Mouse (Mus musculus) CH12.LX (cell line): ENCODE data around the gene March10. TPM values are rescaled to one million over a fixed set of nuclear protein-coding genes. Genes with fewer than 3 reads are reported as not detected.

Experiments used
- DNase-seq: peaks from one replicate; pipeline ENCODE4 v3.0.0-alpha.2; 2013; ENCODE audit errors: extremely low read depth
- H3K27ac ChIP-seq: 2 replicates; pipeline ENCODE4 v1.5.1; 2012; ENCODE audit warnings: low read depth, mild to moderate bottlenecking, control low read depth, moderate library complexity; ENCODE audit not compliant: insufficient read depth
- H3K27me3 ChIP-seq: replicated peaks from 2 replicates; pipeline ENCODE3; 2012; ENCODE audit warnings: inconsistent platforms
- H3K36me3 ChIP-seq, 2 experiments: replicated peaks in 1 of 2; 2 replicates each; pipeline versions ENCODE3 to v1.6.1; 2012; ENCODE audit warnings: inconsistent platforms in 1 of 2, low read length in 1 of 2, mild to moderate bottlenecking in 1 of 2, mixed read lengths in 1 of 2, moderate library complexity in 1 of 2; ENCODE audit not compliant: control insufficient read depth in 1 of 2, insufficient read depth in 1 of 2
- H3K4me1 ChIP-seq, 2 experiments: 2 replicates each; pipeline ENCODE4 v1.6.1; 2012; ENCODE audit warnings: inconsistent platforms in 1 of 2, moderate library complexity in 1 of 2; ENCODE audit not compliant: insufficient read depth in 2 of 2, control insufficient read depth in 1 of 2
- H3K4me2 ChIP-seq: 2 replicates; pipeline ENCODE4 v1.6.1; 2012; ENCODE audit warnings: low read depth, mild to moderate bottlenecking, control low read depth; ENCODE audit not compliant: poor library complexity, insufficient read depth, severe bottlenecking
- H3K4me3 ChIP-seq, 3 experiments: fragments of 150-350 bp in 1 of 3; sonication (generic) in 1 of 3; replicated peaks in 1 of 3; 2 replicates each; pipeline versions ENCODE3 to v1.5.1; 2011 to 2012; ENCODE audit warnings: low read depth in 2 of 3, low read length in 2 of 3, mild to moderate bottlenecking in 2 of 3, moderate library complexity in 2 of 3, control low read depth in 1 of 3, improper control_type of control experiment in 1 of 3, inconsistent platforms in 1 of 3, mixed read lengths in 1 of 3; ENCODE audit not compliant: poor library complexity in 1 of 3
- H3K79me2 ChIP-seq: replicated peaks from 2 replicates; pipeline ENCODE4 v1.6.1; 2012; ENCODE audit warnings: mild to moderate bottlenecking, moderate library complexity; ENCODE audit not compliant: control insufficient read depth, poor library complexity, insufficient read depth, severe bottlenecking; ENCODE audit errors: extremely low read depth
- H3K9ac ChIP-seq: 2 replicates; pipeline ENCODE4 v1.6.1; 2012; ENCODE audit warnings: low read depth, mild to moderate bottlenecking, control low read depth, moderate library complexity; ENCODE audit not compliant: insufficient read depth
- H3K9me3 ChIP-seq: replicated peaks from 2 replicates; pipeline ENCODE3; 2012; ENCODE audit warnings: low read length, inconsistent platforms, mixed read lengths
- BHLHE40 ChIP-seq: IDR thresholded peaks from 2 replicates; pipeline ENCODE4 v1.6.1; 2011; ENCODE audit warnings: mild to moderate bottlenecking, low read depth, low read length, improper control_type of control experiment
- CHD1 ChIP-seq: IDR thresholded peaks from 2 replicates; pipeline ENCODE4 v1.6.1; 2012; ENCODE audit warnings: low read depth, low read length, improper control_type of control experiment, inconsistent platforms
- CTCF ChIP-seq, 2 experiments: IDR thresholded peaks in 1 of 2; conservative IDR thresholded peaks in 1 of 2; 2 replicates each; pipeline ENCODE4 v1.5.1; 2011 to 2012; ENCODE audit warnings: low read depth in 2 of 2, low read length in 2 of 2, improper control_type of control experiment in 1 of 2, inconsistent platforms in 1 of 2, mild to moderate bottlenecking in 1 of 2, moderate library complexity in 1 of 2
- ELF1 ChIP-seq: IDR thresholded peaks from 2 replicates; pipeline ENCODE4 v1.6.1; 2014; ENCODE audit warnings: low read depth, mild to moderate bottlenecking, inconsistent platforms, low read length, improper control_type of control experiment
- ETS1 ChIP-seq: conservative IDR thresholded peaks from 2 replicates; pipeline ENCODE4 v1.6.1; 2012; ENCODE audit warnings: low read depth, mild to moderate bottlenecking, inconsistent platforms, low read length, improper control_type of control experiment, moderate library complexity
- IRF4 ChIP-seq: IDR thresholded peaks from 2 replicates; pipeline ENCODE4 v1.6.1; 2014; ENCODE audit warnings: low read depth, mild to moderate bottlenecking, inconsistent platforms, low read length, improper control_type of control experiment
- JUND ChIP-seq: conservative IDR thresholded peaks from 2 replicates; pipeline ENCODE4 v1.6.1; 2011; ENCODE audit warnings: low read depth, low read length, improper control_type of control experiment
- MAZ ChIP-seq: IDR thresholded peaks from 2 replicates; pipeline ENCODE4 v1.6.1; 2012; ENCODE audit warnings: low read depth, mild to moderate bottlenecking, inconsistent platforms, low read length, improper control_type of control experiment, moderate library complexity
- MEF2A ChIP-seq: IDR thresholded peaks from 2 replicates; pipeline ENCODE4 v1.6.1; 2014; ENCODE audit warnings: low read depth, mild to moderate bottlenecking, inconsistent platforms, low read length, improper control_type of control experiment, borderline replicate concordance
- MXI1 ChIP-seq: IDR thresholded peaks from 2 replicates; pipeline ENCODE4 v1.6.1; 2011; ENCODE audit warnings: mild to moderate bottlenecking, low read depth, low read length, improper control_type of control experiment
- MYC ChIP-seq: IDR thresholded peaks from 2 replicates; pipeline ENCODE4 v1.6.1; 2011; ENCODE audit warnings: low read depth, mild to moderate bottlenecking, improper control_type of control experiment, low read length
- NELFE ChIP-seq: IDR thresholded peaks from 2 replicates; pipeline ENCODE4 v1.6.1; 2011; ENCODE audit warnings: low read depth, low read length, improper control_type of control experiment
- NRF1 ChIP-seq: IDR thresholded peaks from 2 replicates; pipeline ENCODE4 v1.6.1; 2014; ENCODE audit warnings: low read depth, mild to moderate bottlenecking, inconsistent platforms, low read length, improper control_type of control experiment, moderate library complexity
- POLR2AphosphoS2 ChIP-seq: IDR thresholded peaks from 2 replicates; pipeline ENCODE4 v1.6.1; 2011; ENCODE audit warnings: low read depth, low read length, improper control_type of control experiment
- RCOR1 ChIP-seq: conservative IDR thresholded peaks from 2 replicates; pipeline ENCODE4 v1.6.1; 2012; ENCODE audit warnings: low read depth, mild to moderate bottlenecking, inconsistent platforms, low read length, improper control_type of control experiment
- SMC3 ChIP-seq: IDR thresholded peaks from 2 replicates; pipeline ENCODE4 v1.6.1; 2011; ENCODE audit warnings: low read depth, low read length, improper control_type of control experiment
- TBP ChIP-seq: conservative IDR thresholded peaks from 2 replicates; pipeline ENCODE4 v1.6.1; 2011; ENCODE audit warnings: low read depth, low read length, improper control_type of control experiment
- USF1 ChIP-seq: IDR thresholded peaks from 2 replicates; pipeline ENCODE4 v1.6.1; 2014; ENCODE audit warnings: low read depth, mild to moderate bottlenecking, inconsistent platforms, low read length, improper control_type of control experiment
- USF2 ChIP-seq: conservative IDR thresholded peaks from 2 replicates; pipeline ENCODE4 v1.6.1; 2011; ENCODE audit warnings: low read depth, low read length, improper control_type of control experiment
- ZC3H11A ChIP-seq: IDR thresholded peaks from 2 replicates; pipeline ENCODE4 v1.6.1; 2012; ENCODE audit warnings: low read depth, mild to moderate bottlenecking, inconsistent platforms, low read length, improper control_type of control experiment
- ZKSCAN1 ChIP-seq: IDR thresholded peaks from 2 replicates; pipeline ENCODE4 v1.6.1; 2012; ENCODE audit warnings: low read depth, inconsistent platforms, low read length, improper control_type of control experiment, borderline replicate concordance
- ZMIZ1 ChIP-seq: IDR thresholded peaks from 2 replicates; pipeline ENCODE4 v1.6.1; 2012; ENCODE audit warnings: low read depth, mild to moderate bottlenecking, inconsistent platforms, low read length, improper control_type of control experiment
- dilution Hi-C: fragments of 300-500 bp; cut with MboI; formaldehyde crosslinking; loops from 2 replicates; pipeline ENCODE4 v1.14.3; 2020; ENCODE audit warnings: low sequenced_read_pairs; ENCODE audit not compliant: extremely low pct_unique_long_range_greater_than_20kb, extremely low pct_ligation_motif_present
- in situ Hi-C: fragments of 300-500 bp; cut with MboI; formaldehyde crosslinking; loops from 3 replicates; pipeline ENCODE4 v1.14.3; 2019; ENCODE audit warnings: low sequenced_read_pairs, low pct_ligation_motif_present, low pct_unique_long_range_greater_than_20kb, mixed read lengths
- polyA plus RNA-seq: library from polyadenylated mRNA; unstranded; fragments of >175 nt; gene quantifications from 2 replicates; pipeline ENCODE4 v1.2.1, GENCODE M21; 2012; ENCODE audit warnings: low read depth; ENCODE audit not compliant: insufficient read length
- total RNA-seq, 2 experiments: library from RNA; depleted of rRNA; stranded (reverse); fragments of 300-350 nt in 1 of 2; fragments of >200 nt in 1 of 2; gene quantifications; 2 replicates each; pipeline ENCODE4 v1.2.3; 2012 to 2014

March10 gene
- total and polyA plus RNA-seq, 3 experiments: not detected

GRCm38 (mm10) chr11:105338596-105339390, 117.7 kb downstream of the March10 start:
- H3K27me3 ChIP-seq: peaks cover 4% of the 10 kb centered on the region
- no peaks in the 10 kb centered on the region for H3K4me1 ChIP-seq
- no peaks in the 10 kb centered on the region for H3K9me3 ChIP-seq
- H3K4me2 ChIP-seq: no peak overlapping the region
- no peak overlapping the region for H3K4me3 ChIP-seq
- no peaks in the 10 kb centered on the region for H3K36me3 ChIP-seq
- no peak overlapping the region for H3K27ac ChIP-seq
- dilution Hi-C loops: no loop called here
- in situ Hi-C loops: no loop called here
- H3K79me2 ChIP-seq: no peaks in the 10 kb centered on the region
- no peak for DNase-seq
- TF ChIP-seq NELFE (no peak), BHLHE40 (no peak), SMC3 (no peak), USF1 (no peak), NRF1 (no peak)
- no peak overlapping the region for H3K9ac ChIP-seq

GRCm38 (mm10) chr11:105333867-105334670, 122.5 kb downstream of the March10 start:
- no peaks in the 10 kb centered on the region for H3K36me3 ChIP-seq
- dilution Hi-C loops (no loop called here), in situ Hi-C loops (no loop called here)
- TF ChIP-seq CHD1: no peak
- no peak for TF ChIP-seq TBP
- no peaks in the 10 kb centered on the region for H3K9me3 ChIP-seq
- H3K4me3 ChIP-seq: no peak overlapping the region
- H3K4me2 ChIP-seq: no peak overlapping the region
- H3K27ac ChIP-seq: no peak overlapping the region
- no peak for DNase-seq
- 0 out of 4 replicates have a peak, but pooled peaks cover 0 to 2% of the 10 kb centered on the region in 2 experiments for H3K4me1 ChIP-seq
- no peaks in the 10 kb centered on the region for H3K27me3 ChIP-seq
- H3K79me2 ChIP-seq: no peaks in the 10 kb centered on the region
- no peak overlapping the region for H3K9ac ChIP-seq

GRCm38 (mm10) chr11:105332468-105332867, 124.1 kb downstream of the March10 start:
- H3K36me3 ChIP-seq: no peaks in the 10 kb centered on the region
- 0 out of 4 replicates have a peak, but pooled peaks cover 0 to 2% of the 10 kb centered on the region in 2 experiments for H3K4me1 ChIP-seq
- no peak overlapping the region for H3K27ac ChIP-seq
- H3K9me3 ChIP-seq: no peaks in the 10 kb centered on the region
- H3K27me3 ChIP-seq: no peaks in the 10 kb centered on the region
- in situ Hi-C loops (no loop called here), dilution Hi-C loops (no loop called here)
- peak; percentile 76 for DNase-seq
- H3K4me2 ChIP-seq: peak overlapping the region; percentile 47; the same call in 1 of the 2 replicates
- H3K4me3 ChIP-seq: no peak overlapping the region
- no peaks in the 10 kb centered on the region for H3K79me2 ChIP-seq
- H3K9ac ChIP-seq: no peak overlapping the region
- TF ChIP-seq NRF1: no peak
- no peak for TF ChIP-seq USF2
- TF ChIP-seq CTCF (conservative IDR thresholded peaks at IDR 0.05 in 1 of 2, IDR thresholded peaks at IDR 0.05 in 1 of 2; ENCODE audit: low read depth in 2 of 2, low read length in 2 of 2): peak; percentile 60 to 93
- TF ChIP-seq MYC: peak; percentile 45; the same call in 1 of the 2 replicates
- peak; percentile 79 for TF ChIP-seq SMC3
- 0 out of 2 replicates have a peak, but pooled peaks have one; percentile 41 for TF ChIP-seq MAZ
- TF ChIP-seq ELF1: 0 out of 2 replicates have a peak, but pooled peaks have one; percentile 15
- TF ChIP-seq MXI1: no peak
- TF ChIP-seq POLR2AphosphoS2: no peak
- TF ChIP-seq ETS1: no peak
- no peak for TF ChIP-seq USF1
- TF ChIP-seq IRF4: 0 out of 2 replicates have a peak, but pooled peaks have one; percentile 18
- TF ChIP-seq RCOR1: no peak
- TF ChIP-seq ZKSCAN1: no peak
- TF ChIP-seq ZMIZ1: no peak
- TF ChIP-seq ZC3H11A: peak; percentile 52; the same call in 1 of the 2 replicates
- no peak for TF ChIP-seq JUND
- no peak for TF ChIP-seq MEF2A
